In genomic region chrX:69438422-69438821, GRCm38 (mm10) we compare ENCODE assay signal across 20 mouse cellular contexts.
"Had no signal": no experiment of that assay in that cellular context is flagged by ENCODE, and none has a peak within 500 bp of the region (broad histone marks: within the 10 kb centered on the region; RNA-seq: fewer than 3 reads in every experiment).

No protein-coding gene starts in this region.

- H3K4me2 ChIP-seq: kidney, embryonic 15.5 days; liver, embryonic 13.5 days; neural tube, embryonic 13.5 days; stomach, embryonic 15.5 days had no signal

- H3K36me3 ChIP-seq: kidney, embryonic 15.5 days; liver, embryonic 13.5 days; neural tube, embryonic 13.5 days; stomach, embryonic 15.5 days had no signal

- DNase-seq: kidney, adult 11 months; kidney, adult 8-10 months; kidney, postnatal 10 days; kidney, postnatal 36 days; layer of hippocampus, postnatal 36 days; liver, embryonic 13.5 days; lung, adult 2 months; lung, postnatal 14 days; lung, postnatal 4 days; retina, postnatal 1 day; right cerebral cortex, postnatal 25 days; spleen, adult 18-20 months; thymus, adult 2 months; thymus, postnatal 14 days; thymus, postnatal 4 days had no signal

- H3K27me3 ChIP-seq: kidney, embryonic 15.5 days; liver, embryonic 13.5 days; neural tube, embryonic 13.5 days; stomach, embryonic 15.5 days had no signal

- H3K9me3 ChIP-seq: kidney, embryonic 15.5 days; liver, embryonic 13.5 days; neural tube, embryonic 13.5 days; stomach, embryonic 15.5 days had no signal

- H3K4me3 ChIP-seq: kidney, embryonic 15.5 days; left cerebral cortex, adult 2 months; liver, embryonic 13.5 days; myocyte; neural tube, embryonic 13.5 days; stomach, embryonic 15.5 days had no signal

- H3K9ac ChIP-seq: kidney, embryonic 15.5 days; liver, embryonic 13.5 days; neural tube, embryonic 13.5 days; stomach, embryonic 15.5 days had no signal

- H3K4me1 ChIP-seq: kidney, embryonic 15.5 days; liver, embryonic 13.5 days; neural tube, embryonic 13.5 days; stomach, embryonic 15.5 days had no signal

- H3K27ac ChIP-seq: kidney, embryonic 15.5 days; left cerebral cortex, adult 2 months; liver, embryonic 13.5 days; neural tube, embryonic 13.5 days; stomach, embryonic 15.5 days had no signal
